Mouse (Mus musculus) neural tube, postnatal 0 days (tissue): ENCODE measurements around the gene Tex28. TPM values are rescaled to one million over a fixed set of nuclear protein-coding genes. Genes with fewer than 3 reads are reported as not detected.

Source experiments
- polyA plus RNA-seq: library from polyadenylated mRNA; unstranded; fragments of >200 nt; fragmentation: Nextera tagmentation; extraction: Ambion mirVana; gene quantifications from 2 replicates; pipeline ENCODE4 v1.2.1, GENCODE M21; 2015

Gene Tex28
- polyA plus RNA-seq = not detected in 2 replicates

DNA sequence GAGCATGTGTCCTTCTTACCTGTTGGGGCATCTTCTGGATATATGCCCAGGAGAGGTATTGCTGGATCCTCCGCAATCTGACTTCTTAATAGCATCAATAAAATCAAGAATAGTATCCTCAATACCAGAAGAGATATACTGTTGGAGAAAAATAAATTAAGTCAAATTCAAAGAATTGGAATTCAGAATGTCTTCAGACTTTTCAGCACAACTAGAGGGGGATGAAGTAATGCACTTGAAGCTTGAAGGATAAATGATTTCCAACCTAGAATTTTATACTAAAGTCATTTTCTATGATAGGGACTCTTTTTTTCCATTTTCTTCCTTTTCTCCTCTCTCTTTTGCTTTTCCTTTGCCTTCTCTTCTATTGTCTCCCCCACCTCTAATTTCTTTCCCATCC, at the start of gene Tex28:
TSS of gene Tex28 (minus strand) at position 101 of the 400 bp plus-strand sequence.

GRCm38 (mm10) chrX:74176959-74177358, 9.3 kb upstream of the Tex28 start, which contains the start of gene Tktl1:
TSS of gene Tktl1 (plus strand) at chrX:74177259.

DNA sequence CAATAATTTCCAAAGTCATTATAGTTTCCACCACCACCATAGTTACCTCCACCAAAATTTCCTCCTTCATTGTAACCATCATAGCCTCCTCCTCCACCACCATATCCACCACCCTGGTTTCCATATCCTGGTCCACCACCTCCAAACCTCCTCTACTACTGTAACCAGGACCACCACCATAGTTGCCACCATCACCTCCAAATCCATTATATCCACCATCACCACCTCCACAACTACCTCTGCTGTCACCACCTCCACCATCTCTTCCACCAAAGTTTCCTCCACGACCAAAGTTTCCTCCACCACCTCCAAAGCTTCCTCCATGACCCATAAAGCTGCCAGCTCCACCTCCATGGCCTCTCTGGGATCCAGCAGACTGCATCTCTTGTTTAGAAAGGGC, 32.4 kb downstream of the Tex28 start, which contains the start of gene Mecp2:
TSS of gene Mecp2 (minus strand) at position 101 of the 400 bp plus-strand sequence.

DNA sequence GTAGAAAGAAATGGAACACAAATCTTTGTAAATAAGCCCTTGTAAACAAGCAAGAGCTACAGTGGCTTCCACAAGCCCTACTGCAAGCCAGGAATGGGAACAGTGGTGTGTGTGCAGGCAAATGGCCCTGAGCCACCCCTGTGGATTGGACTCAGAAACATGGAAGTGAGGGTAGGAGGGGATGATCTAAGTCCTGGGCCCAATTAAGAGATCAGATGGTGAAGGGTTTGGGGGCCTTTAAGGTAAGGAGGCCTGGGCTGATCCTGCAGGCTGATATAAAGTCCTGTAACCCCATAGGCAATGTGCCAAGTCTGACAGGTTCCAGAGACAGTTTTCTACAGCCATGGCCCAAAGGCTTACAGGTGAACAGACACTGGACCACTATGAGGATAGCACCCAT, 40.5 kb downstream of the Tex28 start, which contains the start of gene Opn1mw:
TSS of gene Opn1mw (plus strand) at position 301 of the 400 bp plus-strand sequence.

Other genes starting within 250 kb of the Tex28 start
- 1.9 and 2.2 TPM in 2 replicates for gene Arhgap4, start 246.0 kb downstream of the Tex28 start, polyA plus RNA-seq
- gene Naa10, start 245.9 kb downstream of the Tex28 start, polyA plus RNA-seq = 118 TPM in 2 replicates
- 12.8 and 15.2 TPM in 2 replicates for gene Renbp, start 237.0 kb downstream of the Tex28 start, polyA plus RNA-seq
- gene Hcfc1, start 201.5 kb downstream of the Tex28 start, polyA plus RNA-seq = 27.8 and 31.0 TPM in 2 replicates
- gene Irak1, start 143.9 kb downstream of the Tex28 start, polyA plus RNA-seq = 39.7 and 41.8 TPM in 2 replicates
- not detected in 2 replicates for gene Opn1mw, start 40.4 kb downstream of the Tex28 start, polyA plus RNA-seq
- gene Mecp2, start 32.5 kb downstream of the Tex28 start, polyA plus RNA-seq = 10.4 and 12.3 TPM in 2 replicates
- 0.06 and 0.11 TPM in 2 replicates for gene Tktl1, start 9.4 kb upstream of the Tex28 start, polyA plus RNA-seq
- 43.8 and 61.0 TPM in 2 replicates for gene Flna, start 82.0 kb upstream of the Tex28 start, polyA plus RNA-seq
- 14.8 and 19.3 TPM in 2 replicates for gene Emd, start 86.8 kb upstream of the Tex28 start, polyA plus RNA-seq
- gene Rpl10, start 103.0 kb upstream of the Tex28 start, polyA plus RNA-seq = 381 and 413 TPM in 2 replicates
- 71.7 and 76.5 TPM in 2 replicates for gene Taz, start 114.1 kb upstream of the Tex28 start, polyA plus RNA-seq
- gene Dnase1l1, start 114.5 kb upstream of the Tex28 start, polyA plus RNA-seq = 4.8 and 6.5 TPM in 2 replicates
- gene Atp6ap1, start 129.3 kb upstream of the Tex28 start, polyA plus RNA-seq = 288 and 316 TPM in 2 replicates
- 703 and 737 TPM in 2 replicates for gene Gdi1, start 137.2 kb upstream of the Tex28 start, polyA plus RNA-seq
- gene Fam50a, start 145.2 kb upstream of the Tex28 start, polyA plus RNA-seq = 50.7 and 58.8 TPM in 2 replicates
- 17.0 and 25.9 TPM in 2 replicates for gene Plxna3, start 161.2 kb upstream of the Tex28 start, polyA plus RNA-seq
- gene Lage3, start 185.8 kb upstream of the Tex28 start, polyA plus RNA-seq = 84.2 and 99.7 TPM in 2 replicates
- 62.6 and 63.8 TPM in 2 replicates for gene Ubl4a, start 205.4 kb upstream of the Tex28 start, polyA plus RNA-seq
- 7.3 TPM in 2 replicates for gene Slc10a3, start 205.5 kb upstream of the Tex28 start, polyA plus RNA-seq
- 29.6 and 32.1 TPM in 2 replicates for gene Fam3a, start 225.4 kb upstream of the Tex28 start, polyA plus RNA-seq
- 9.5 and 9.7 TPM in 2 replicates for gene Ikbkg, start 225.5 kb upstream of the Tex28 start, polyA plus RNA-seq